Mouse (Mus musculus) heart, embryonic 12.5 days (tissue): ENCODE data around the gene Bmpr1b. TPM values are rescaled to one million over a fixed set of nuclear protein-coding genes. Genes with fewer than 3 reads are reported as not detected.
A peak's percentile ranks its signal among the peaks of the same experiment; 100 is the strongest.

Source experiments
- ATAC-seq: fragments of 200-750 bp; cut with Nextera tagmentation; 2 replicates; pipeline ENCODE4 v1.8.0; 2017; ENCODE audit warnings: moderate TSS enrichment, moderate library complexity; ENCODE audit not compliant: insufficient number of reproducible peaks, low FRiP score
- H3K27ac ChIP-seq: fragments of 300-500 bp; sonication (generic); 2 replicates; pipeline ENCODE4 v1.5.1; 2016; ENCODE audit warnings: mild to moderate bottlenecking, moderate library complexity; ENCODE audit not compliant: poor library complexity, severe bottlenecking
- H3K27me3 ChIP-seq: fragments of 300-500 bp; sonication (generic); replicated peaks from 2 replicates; pipeline ENCODE4 v1.6.1; 2016; ENCODE audit warnings: mild to moderate bottlenecking, moderate library complexity
- H3K36me3 ChIP-seq: fragments of 300-500 bp; sonication (generic); 2 replicates; pipeline ENCODE4 v1.6.1; 2016; ENCODE audit warnings: mild to moderate bottlenecking, moderate library complexity
- H3K4me1 ChIP-seq: fragments of 300-500 bp; sonication (generic); replicated peaks from 2 replicates; pipeline ENCODE4 v1.6.1; 2016; ENCODE audit warnings: mild to moderate bottlenecking
- H3K4me2 ChIP-seq: fragments of 300-500 bp; sonication (generic); 2 replicates; pipeline ENCODE4 v1.6.1; 2016; ENCODE audit warnings: mild to moderate bottlenecking, moderate library complexity
- H3K4me3 ChIP-seq: fragments of 300-500 bp; sonication (generic); 2 replicates; pipeline ENCODE4 v1.5.1; 2016; ENCODE audit warnings: mild to moderate bottlenecking
- H3K9ac ChIP-seq: fragments of 300-500 bp; sonication (generic); 2 replicates; pipeline ENCODE4 v1.6.1; 2016; ENCODE audit warnings: mild to moderate bottlenecking, moderate library complexity
- H3K9me3 ChIP-seq: fragments of 300-500 bp; sonication (generic); replicated peaks from 2 replicates; pipeline ENCODE4 v1.6.1; 2016; ENCODE audit warnings: mild to moderate bottlenecking, moderate library complexity
- WGBS: fragments of 180-500 bp; shearing (Covaris S2); methylation state at CpG from one replicate; pipeline ENCODE4 v1.1.7; 2016; 5-methylcytosine and 5-hydroxymethylcytosine counted together
- polyA plus RNA-seq: library from polyadenylated mRNA; unstranded; fragments of >200 nt; fragmentation: Nextera tagmentation; extraction: Ambion mirVana; gene quantifications from 2 replicates; pipeline ENCODE4 v1.2.1, GENCODE M21; 2016

Bmpr1b gene
- polyA plus RNA-seq, 1 experiment from 2014 or later = 1.8 TPM

DNA sequence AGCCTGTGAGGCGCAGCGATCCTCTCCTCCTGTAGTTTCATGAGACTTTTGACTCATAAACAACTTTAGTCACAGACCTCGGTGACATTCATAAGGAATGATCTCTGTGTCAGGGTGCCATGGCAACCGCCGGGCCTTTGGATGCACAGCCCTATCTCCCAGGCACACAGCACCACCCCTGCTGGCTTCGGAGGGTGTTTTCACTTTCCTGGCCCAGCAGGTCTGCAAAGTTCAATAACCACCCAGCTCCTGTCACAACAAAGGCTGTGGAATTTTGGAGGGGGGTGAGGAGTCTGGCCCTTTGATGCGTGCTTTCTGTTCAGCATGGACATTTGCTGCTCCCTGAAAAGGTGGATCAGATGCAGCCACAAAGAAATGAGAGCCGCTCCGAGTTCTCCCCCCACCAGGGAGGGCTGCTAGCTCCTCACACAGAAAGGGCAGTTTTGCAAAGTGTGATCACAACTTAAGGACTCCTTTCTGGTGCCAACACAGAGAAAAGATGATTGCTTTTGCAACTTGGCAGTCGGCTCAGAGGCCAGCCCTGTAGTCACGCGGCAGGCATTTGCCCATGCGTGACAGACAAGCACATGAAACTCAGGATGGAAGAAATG lies 349.8 kb downstream of the Bmpr1b start:
- Histone ChIP-seq H3K9me3 (no peaks in the 10 kb centered on the region), H3K4me1 (no peaks in the 10 kb centered on the region), H3K36me3 (no peaks in the 10 kb centered on the region), H3K27ac (no peak overlapping the region), H3K27me3 (no peaks in the 10 kb centered on the region), H3K9ac (no peak overlapping the region), H3K4me2 (peak overlapping the region; percentile 27), H3K4me3 (no peak overlapping the region)
- no peak for ATAC-seq
- WGBS = 28% methylated on average over 13 of the region's 13 CpGs

DNA sequence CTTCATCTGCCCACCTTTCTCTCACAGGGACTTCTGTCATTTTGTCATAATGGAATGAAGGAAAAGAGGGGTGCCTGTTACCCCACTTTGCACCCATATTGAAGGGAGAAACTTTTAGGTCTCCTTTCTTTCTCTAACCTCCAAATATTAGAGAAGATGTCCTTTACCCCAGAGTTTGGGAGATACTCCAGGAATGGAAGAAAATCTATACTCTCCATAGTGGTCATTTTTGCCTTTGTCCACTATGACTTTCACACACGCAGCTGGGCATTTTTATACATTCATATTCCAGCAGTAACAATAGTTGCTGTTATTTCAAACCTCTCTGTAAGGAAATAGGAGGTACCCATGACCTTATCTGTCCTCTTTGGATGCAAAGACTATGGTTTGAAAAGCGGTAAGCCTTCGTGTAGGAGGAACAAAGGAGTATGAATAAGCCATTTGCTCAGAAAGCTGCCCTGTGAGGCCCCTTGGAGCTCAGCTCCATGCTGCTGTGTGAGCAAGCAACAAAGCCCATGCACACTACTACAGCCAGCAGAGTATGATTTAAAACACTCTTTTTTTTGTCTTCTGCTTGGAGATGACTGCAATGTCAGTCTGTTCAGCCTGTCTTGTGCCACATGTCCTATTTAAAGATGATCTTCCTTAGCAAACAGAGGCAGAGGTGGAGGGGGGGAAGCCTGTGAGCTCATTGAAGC lies 350.5 kb downstream of the Bmpr1b start:
- Histone ChIP-seq H3K9me3 (no peaks in the 10 kb centered on the region), H3K27me3 (no peaks in the 10 kb centered on the region), H3K4me2 (no peak overlapping the region), H3K27ac (no peak overlapping the region), H3K9ac (no peak overlapping the region), H3K36me3 (no peaks in the 10 kb centered on the region), H3K4me1 (no peaks in the 10 kb centered on the region), H3K4me3 (no peak overlapping the region)
- ATAC-seq = no peak
- 38% methylated on average over 3 of the region's 3 CpGs for WGBS

DNA sequence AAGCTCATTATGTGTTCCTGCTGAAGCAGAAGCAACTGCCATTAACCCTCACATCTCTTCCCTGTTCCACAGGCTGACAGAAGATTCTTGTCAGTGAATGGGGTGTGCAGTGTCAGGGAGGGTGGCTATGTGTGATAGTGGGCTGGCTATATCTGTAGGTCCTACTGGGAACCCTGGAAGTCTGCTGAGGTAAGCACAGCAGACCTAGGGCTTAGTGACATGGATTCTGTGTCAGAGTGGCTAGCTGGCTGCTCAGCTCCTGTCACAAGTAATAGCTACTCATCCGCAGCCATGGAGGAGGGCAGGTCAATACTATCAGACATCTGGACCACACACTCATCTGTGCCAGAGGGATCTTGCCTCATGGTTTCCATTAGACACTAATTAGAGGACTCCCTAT lies 354.4 kb downstream of the Bmpr1b start:
- Histone ChIP-seq H3K27ac (no peak overlapping the region), H3K27me3 (no peaks in the 10 kb centered on the region), H3K4me2 (no peak overlapping the region), H3K9me3 (no peaks in the 10 kb centered on the region), H3K36me3 (no peaks in the 10 kb centered on the region), H3K4me3 (no peak overlapping the region), H3K4me1 (no peaks in the 10 kb centered on the region), H3K9ac (no peak overlapping the region)
- ATAC-seq = no peak
- 76% methylated on average over 1 of the region's 1 CpGs for WGBS

DNA sequence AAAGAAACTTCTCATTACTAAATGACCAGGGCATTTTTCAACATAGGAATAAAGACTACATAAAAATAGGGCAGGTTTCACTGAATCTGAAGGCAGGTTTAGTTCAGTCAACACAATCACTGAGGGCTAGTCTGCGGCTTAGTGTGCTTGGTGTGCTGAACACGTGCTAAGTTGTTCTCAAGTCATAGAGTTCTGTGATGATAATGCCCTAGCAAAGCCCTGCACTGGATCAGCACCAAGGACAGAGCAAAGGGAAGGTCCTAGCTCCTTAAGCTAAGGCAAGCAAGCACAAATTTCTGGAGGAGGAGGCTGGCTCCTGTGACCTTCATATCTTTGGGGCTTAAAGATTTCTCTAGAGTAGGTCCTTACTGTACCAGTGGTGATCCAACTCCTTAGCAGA lies 357.9 kb downstream of the Bmpr1b start:
- ATAC-seq = no peak
- no peaks in the 10 kb centered on the region for H3K9me3 ChIP-seq
- H3K4me1 ChIP-seq = no peaks in the 10 kb centered on the region
- no peaks in the 10 kb centered on the region for H3K36me3 ChIP-seq
- no peak overlapping the region for H3K4me2 ChIP-seq
- no peak overlapping the region for H3K4me3 ChIP-seq
- WGBS = 15% methylated on average over 2 of the region's 2 CpGs
- no peak overlapping the region for H3K9ac ChIP-seq
- H3K27ac ChIP-seq = no peak overlapping the region
- H3K27me3 ChIP-seq = no peaks in the 10 kb centered on the region

DNA sequence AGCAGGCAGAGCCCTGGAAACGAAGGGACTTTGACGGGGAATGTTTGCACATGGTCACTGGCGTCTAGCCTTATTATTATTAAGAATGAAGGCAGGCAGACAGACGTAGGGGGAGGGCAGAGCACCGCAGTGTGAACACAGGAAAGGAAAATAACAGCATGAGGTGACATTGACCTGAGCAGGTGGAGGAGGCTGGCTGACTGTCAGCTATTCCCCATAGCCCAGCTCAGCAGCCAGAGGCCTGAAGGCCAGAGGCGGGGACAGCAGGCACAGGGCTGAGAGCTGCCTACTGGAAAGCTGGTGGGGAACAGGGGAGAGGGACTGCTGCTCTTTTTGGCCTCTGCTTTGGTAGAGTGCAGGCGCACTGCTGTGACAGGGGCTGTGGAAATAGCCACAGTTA lies 358.3 kb downstream of the Bmpr1b start:
- no peak for ATAC-seq
- 54% methylated on average over 7 of the region's 7 CpGs for WGBS
- Histone ChIP-seq H3K4me3 (no peak overlapping the region), H3K4me2 (no peak overlapping the region), H3K27ac (no peak overlapping the region), H3K4me1 (no peaks in the 10 kb centered on the region), H3K36me3 (no peaks in the 10 kb centered on the region), H3K9ac (no peak overlapping the region), H3K9me3 (no peaks in the 10 kb centered on the region), H3K27me3 (no peaks in the 10 kb centered on the region)

DNA sequence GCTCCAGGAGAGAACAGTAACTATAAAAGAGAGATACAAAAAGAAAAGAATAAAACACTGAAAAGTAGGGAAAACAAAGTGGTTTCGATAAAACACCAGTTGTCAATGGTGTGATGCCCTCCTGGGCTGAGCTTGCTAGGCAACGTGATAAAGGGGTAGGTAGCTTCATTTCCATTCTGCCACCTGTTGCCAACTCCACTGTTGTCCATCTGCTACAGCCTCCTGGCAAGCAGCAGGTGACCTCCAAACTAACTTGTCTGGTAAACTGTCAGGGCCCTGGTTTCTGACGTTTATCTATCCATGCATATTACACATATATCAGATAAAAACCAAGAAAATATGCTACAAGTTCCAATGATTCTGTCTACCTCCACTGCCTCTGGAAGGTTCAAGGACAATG lies 359.6 kb downstream of the Bmpr1b start:
- no peak for ATAC-seq
- WGBS = 64% methylated on average over 3 of the region's 3 CpGs
- no peaks in the 10 kb centered on the region for H3K27me3 ChIP-seq
- no peaks in the 10 kb centered on the region for H3K4me1 ChIP-seq
- H3K36me3 ChIP-seq = no peaks in the 10 kb centered on the region
- no peak overlapping the region for H3K9ac ChIP-seq
- H3K4me3 ChIP-seq = no peak overlapping the region
- H3K4me2 ChIP-seq = no peak overlapping the region
- no peak overlapping the region for H3K27ac ChIP-seq
- no peaks in the 10 kb centered on the region for H3K9me3 ChIP-seq

DNA sequence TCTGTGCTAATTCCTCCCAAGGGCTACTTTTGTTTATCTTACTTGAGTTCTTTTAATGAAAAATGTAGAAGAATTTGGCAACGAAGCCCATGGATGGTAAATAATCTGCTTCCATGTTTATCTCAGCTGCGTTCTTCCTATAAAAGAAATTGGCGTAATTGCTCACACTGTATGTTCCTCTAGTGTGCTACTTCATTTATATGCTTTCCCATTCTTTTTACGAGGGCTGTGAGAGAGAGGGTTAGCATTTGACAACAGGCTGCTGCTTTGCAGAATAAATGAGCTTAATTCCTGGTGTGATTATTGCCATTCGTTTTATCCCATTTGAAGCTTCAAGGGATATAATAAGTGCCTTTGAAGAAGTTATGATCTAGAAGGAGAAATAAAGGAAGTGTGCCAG lies 365.1 kb downstream of the Bmpr1b start:
- H3K4me1 ChIP-seq = no peaks in the 10 kb centered on the region
- WGBS = 77% methylated on average over 5 of the region's 5 CpGs
- no peak overlapping the region for H3K9ac ChIP-seq
- ATAC-seq = no peak
- H3K27ac ChIP-seq = no peak overlapping the region
- no peaks in the 10 kb centered on the region; the same call in 1 of the 2 replicates for H3K36me3 ChIP-seq
- no peak overlapping the region for H3K4me3 ChIP-seq
- H3K9me3 ChIP-seq = no peaks in the 10 kb centered on the region
- H3K4me2 ChIP-seq = no peak overlapping the region
- no peaks in the 10 kb centered on the region for H3K27me3 ChIP-seq

DNA sequence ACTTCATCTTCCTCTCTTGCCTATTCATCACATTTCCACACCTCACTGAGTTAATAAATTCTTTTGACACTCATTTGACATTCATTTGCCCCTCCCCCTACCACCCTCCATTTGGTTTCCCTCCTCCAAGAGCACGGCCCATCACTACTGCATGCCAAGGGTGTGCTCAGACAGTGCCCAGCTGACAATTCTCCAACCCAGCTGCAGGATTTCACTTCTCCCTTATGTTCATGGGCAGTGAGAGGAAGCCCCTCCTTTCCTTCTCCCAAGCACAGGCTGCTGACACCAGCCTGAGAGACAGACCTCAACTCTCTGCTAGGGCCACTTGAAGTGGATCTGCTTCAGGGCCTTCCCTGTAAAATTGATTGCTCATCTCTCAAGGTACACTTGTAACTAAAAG lies 371.4 kb downstream of the Bmpr1b start:
- no peak overlapping the region for H3K4me2 ChIP-seq
- no peaks in the 10 kb centered on the region for H3K9me3 ChIP-seq
- H3K4me3 ChIP-seq = no peak overlapping the region
- H3K9ac ChIP-seq = no peak overlapping the region
- ATAC-seq = no peak
- WGBS = 54% methylated on average over 1 of the region's 1 CpGs
- no peak overlapping the region for H3K27ac ChIP-seq
- H3K4me1 ChIP-seq = no peaks in the 10 kb centered on the region
- H3K36me3 ChIP-seq = no peaks in the 10 kb centered on the region
- H3K27me3 ChIP-seq = no peaks in the 10 kb centered on the region

DNA sequence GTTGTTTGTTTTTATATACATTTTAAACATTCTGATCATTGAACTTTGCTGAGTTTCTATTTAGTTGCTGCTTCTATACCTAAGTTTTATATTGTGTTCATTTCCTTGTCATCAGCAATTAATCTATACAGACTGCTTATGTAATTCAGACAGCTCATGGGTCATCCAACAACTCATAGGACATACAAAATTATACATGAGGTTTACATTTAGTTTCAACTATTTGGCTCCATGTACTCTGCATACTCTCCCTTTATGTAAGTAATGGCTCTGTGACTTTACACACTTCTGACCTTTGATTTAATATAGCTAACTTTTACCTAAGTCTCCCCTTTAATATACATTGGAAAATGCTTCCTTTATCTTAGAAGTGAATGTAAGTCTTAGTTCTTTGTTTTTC lies 371.9 kb downstream of the Bmpr1b start:
- H3K36me3 ChIP-seq = no peaks in the 10 kb centered on the region
- no peaks in the 10 kb centered on the region for H3K4me1 ChIP-seq
- H3K27me3 ChIP-seq = no peaks in the 10 kb centered on the region
- no peak overlapping the region for H3K27ac ChIP-seq
- no peaks in the 10 kb centered on the region for H3K9me3 ChIP-seq
- no peak overlapping the region for H3K4me2 ChIP-seq
- no peak overlapping the region for H3K9ac ChIP-seq
- no peak for ATAC-seq
- no peak overlapping the region for H3K4me3 ChIP-seq

DNA sequence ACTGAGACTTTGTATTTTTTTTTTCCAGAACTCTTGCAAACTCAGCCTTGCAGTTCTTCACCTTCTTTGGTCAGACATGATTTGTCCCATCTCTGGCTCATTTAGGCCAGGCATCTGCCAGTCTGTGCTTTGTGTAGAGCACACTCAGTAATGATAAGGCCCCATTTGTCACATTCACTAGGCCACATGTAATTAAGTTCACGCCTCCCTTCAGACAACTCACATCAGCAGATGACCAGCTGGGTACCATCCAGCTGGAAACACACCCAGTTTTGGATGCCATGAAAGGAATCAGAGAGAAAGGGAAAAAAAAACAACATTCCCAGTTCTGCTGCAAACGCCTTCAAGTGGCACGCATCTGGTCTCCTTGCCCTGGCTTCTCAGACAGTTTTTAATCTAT lies 374.9 kb downstream of the Bmpr1b start:
- no peak for ATAC-seq
- Histone ChIP-seq H3K4me2 (no peak overlapping the region), H3K4me1 (no peaks in the 10 kb centered on the region), H3K36me3 (no peaks in the 10 kb centered on the region), H3K4me3 (no peak overlapping the region), H3K27me3 (no peaks in the 10 kb centered on the region), H3K27ac (no peak overlapping the region), H3K9me3 (no peaks in the 10 kb centered on the region), H3K9ac (no peak overlapping the region)
- 70% methylated on average over 3 of the region's 3 CpGs for WGBS

DNA sequence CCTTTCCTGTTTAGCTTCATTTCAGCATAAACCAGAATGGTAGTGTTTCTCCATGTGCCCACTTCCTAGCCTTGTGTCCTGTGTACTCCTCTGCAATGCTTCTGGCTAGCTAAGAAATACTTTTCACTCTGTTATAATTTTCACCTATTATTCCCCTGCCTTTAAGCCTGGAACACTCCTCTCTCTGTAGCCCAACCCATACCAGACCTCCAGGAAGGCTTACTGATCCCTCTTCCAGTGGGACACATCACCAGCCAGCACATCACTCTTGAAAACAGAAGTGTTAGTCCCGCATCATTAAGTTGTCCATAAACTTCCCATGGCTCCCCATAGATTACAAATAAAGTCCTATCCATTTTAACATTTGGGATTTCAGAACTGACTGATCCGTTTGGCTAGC lies 375.5 kb downstream of the Bmpr1b start:
- Histone ChIP-seq H3K9me3 (no peaks in the 10 kb centered on the region), H3K4me1 (no peaks in the 10 kb centered on the region), H3K9ac (no peak overlapping the region), H3K4me2 (no peak overlapping the region), H3K27ac (no peak overlapping the region), H3K36me3 (no peaks in the 10 kb centered on the region), H3K27me3 (no peaks in the 10 kb centered on the region), H3K4me3 (no peak overlapping the region)
- WGBS = 85% methylated on average over 2 of the region's 2 CpGs
- ATAC-seq = no peak

DNA sequence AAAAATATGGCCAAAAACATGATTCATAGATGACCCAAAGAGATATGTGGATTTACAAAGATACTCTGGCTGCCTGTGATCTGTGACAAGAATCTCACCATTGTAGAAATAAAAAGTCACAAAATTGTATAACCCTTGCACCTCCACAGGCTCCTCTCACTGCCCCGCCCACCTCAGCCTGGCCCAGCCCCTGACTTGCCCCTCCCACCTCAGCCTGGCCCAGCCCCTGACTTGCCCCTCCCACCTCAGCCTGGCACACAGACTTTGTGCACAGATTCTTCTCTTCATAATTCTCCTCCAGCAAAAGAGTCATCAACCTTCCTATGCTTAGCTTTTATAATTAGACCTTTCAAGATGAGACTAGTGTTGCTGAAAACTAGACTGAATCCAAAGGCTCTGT lies 377.1 kb downstream of the Bmpr1b start:
- H3K36me3 ChIP-seq = no peaks in the 10 kb centered on the region
- no peak overlapping the region for H3K9ac ChIP-seq
- H3K27me3 ChIP-seq = no peaks in the 10 kb centered on the region
- no peaks in the 10 kb centered on the region for H3K9me3 ChIP-seq
- no peak overlapping the region for H3K27ac ChIP-seq
- ATAC-seq = no peak
- WGBS = 50% methylated on average over 1 of the region's 1 CpGs
- H3K4me3 ChIP-seq = no peak overlapping the region
- H3K4me1 ChIP-seq = no peaks in the 10 kb centered on the region
- H3K4me2 ChIP-seq = no peak overlapping the region
